Mouse (Mus musculus) erythroblast, embryonic 14.5 days (primary cell): Measurements from ENCODE around the gene Rcn1.

Experiments
- GATA1 ChIP-seq: IDR thresholded peaks from 2 replicates; pipeline ENCODE4 v1.6.1; 2012; ENCODE audit warnings: low read length, inconsistent platforms, mixed read lengths
- TAL1 ChIP-seq: IDR thresholded peaks from 3 replicates; pipeline ENCODE4 v1.6.1; 2012; ENCODE audit warnings: low read length, inconsistent platforms, mixed read lengths

DNA sequence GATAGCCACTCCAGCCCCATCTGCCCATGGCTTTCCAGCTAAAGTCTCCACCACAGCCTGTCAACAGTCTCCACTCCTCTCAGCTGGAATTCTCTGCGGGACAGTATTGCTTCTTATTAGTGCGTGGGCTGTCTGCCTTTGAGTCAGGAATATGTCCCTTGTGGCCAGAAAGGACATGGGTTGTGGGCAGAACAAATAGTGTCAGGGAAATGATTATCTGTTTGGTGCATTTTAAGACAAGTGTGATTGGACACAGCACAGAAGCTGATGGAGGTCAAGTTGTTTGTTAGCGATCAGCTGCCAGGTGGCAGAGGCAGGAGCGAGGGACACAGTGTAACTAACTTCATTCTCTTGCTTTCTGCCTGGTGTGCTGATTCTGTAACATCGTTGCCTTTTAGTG lies 42.3 kb downstream of the Rcn1 start:
- TF ChIP-seq TAL1 (no peak), GATA1 (no peak)
